Mouse (Mus musculus) myocyte (in vitro differentiated cells): ENCODE results near the gene Olfr518.

Experiments
- CEBPB ChIP-seq: IDR thresholded peaks from 2 replicates; pipeline ENCODE4 v1.6.1; 2011; ENCODE audit warnings: mild to moderate bottlenecking, moderate library complexity; ENCODE audit not compliant: poor library complexity, insufficient read depth, severe bottlenecking
- TCF12 ChIP-seq: IDR thresholded peaks from one replicate; pipeline ENCODE4 v1.6.1; 2011; ENCODE audit warnings: mild to moderate bottlenecking, control low read depth; ENCODE audit not compliant: poor library complexity, insufficient read depth, severe bottlenecking

DNA sequence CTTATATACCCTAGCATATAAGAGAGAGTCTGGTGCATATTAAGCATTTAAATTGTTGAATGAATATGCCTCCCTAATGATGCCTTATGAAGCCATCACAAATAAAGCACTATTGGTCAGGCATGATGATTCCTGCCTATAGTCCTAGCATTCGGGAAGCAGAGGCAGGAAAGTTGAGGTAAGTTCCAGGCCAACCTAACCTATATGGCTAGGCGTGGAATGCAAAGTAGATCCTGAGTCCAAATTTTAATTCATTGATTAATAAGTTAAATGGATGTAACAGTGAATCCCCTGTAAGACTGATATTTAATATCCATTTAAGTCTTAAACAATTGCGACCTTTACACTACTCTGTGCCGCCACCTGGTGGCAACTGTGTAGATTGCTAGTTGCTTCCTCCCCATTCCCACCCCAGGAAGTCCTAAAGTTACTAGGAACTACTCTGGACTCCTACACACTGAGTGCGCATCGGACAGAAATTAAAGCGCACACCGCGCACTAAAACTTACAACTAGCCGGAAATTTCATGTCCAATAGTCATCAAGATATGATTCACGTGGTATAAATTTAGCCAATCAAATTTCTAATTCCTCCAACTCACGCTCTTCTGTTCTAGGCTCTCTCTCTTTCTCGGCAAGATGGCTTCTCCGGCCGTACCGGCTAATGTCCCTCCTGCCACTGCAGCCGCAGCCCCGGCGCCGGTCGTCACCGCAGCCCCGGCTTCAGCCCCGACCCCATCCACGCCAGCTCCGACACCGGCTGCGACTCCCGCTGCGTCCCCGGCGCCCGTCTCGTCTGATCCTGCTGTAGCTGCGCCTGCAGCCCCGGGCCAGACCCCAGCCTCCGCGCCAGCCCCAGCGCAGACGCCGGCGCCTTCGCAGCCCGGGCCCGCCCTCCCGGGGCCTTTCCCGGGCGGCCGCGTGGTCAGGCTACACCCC lies 49.3 kb upstream of the Olfr518 start, which contains the start of gene Eif3f:
- TF ChIP-seq TCF12: no peak
- no peak for TF ChIP-seq CEBPB
